Comparison of ENCODE assay signal across 7 mouse cellular contexts in genomic region chr7:110018631-110019482, GRCm38 (mm10). TPM values are rescaled to one million over a fixed set of nuclear protein-coding genes. Genes with fewer than 3 reads are reported as not detected.
DNase-seq lines count a peak whose midpoint lies in the region; ATAC-seq lines count a peak whose summit lies in the region.

No protein-coding gene starts in this region.

- peak; percentile 45 for DNase-seq in adrenal gland, adult 8-10 months
- DNase-seq in heart, adult 18-20 months, result peak; percentile 70 to 74
- peak; percentile 60 for DNase-seq in kidney, adult 11 months
- peak; percentile 20 to 33 for DNase-seq in spleen, postnatal 36 days (ENCODE audit: low spot score in 2 of 2)

- H3K4me2 ChIP-seq in embryonic facial prominence, embryonic 12.5 days (replicated peaks), result peak overlapping the region; percentile 58
- H3K4me2 ChIP-seq in limb, embryonic 12.5 days, result peak overlapping the region; percentile 88
- H3K4me2 ChIP-seq in midbrain, embryonic 12.5 days (replicated peaks), result peak overlapping the region; percentile 92

- peak overlapping the region; percentile 95 for H3K27ac ChIP-seq in embryonic facial prominence, embryonic 12.5 days
- peak overlapping the region; percentile 96 for H3K27ac ChIP-seq in limb, embryonic 12.5 days
- H3K27ac ChIP-seq in midbrain, embryonic 12.5 days (replicated peaks), result peak overlapping the region; percentile 88

- 0% methylated on average over 40 of the region's 42 CpGs for WGBS in embryonic facial prominence, embryonic 12.5 days
- WGBS in limb, embryonic 12.5 days, result 0% methylated on average over 42 of the region's 42 CpGs
- under 1% methylated on average over 42 of the region's 42 CpGs for WGBS in midbrain, embryonic 12.5 days

- peak overlapping the region; percentile 97 for H3K9ac ChIP-seq in embryonic facial prominence, embryonic 12.5 days
- H3K9ac ChIP-seq in limb, embryonic 12.5 days (replicated peaks), result peak overlapping the region; percentile 99
- peak overlapping the region; percentile 97 for H3K9ac ChIP-seq in midbrain, embryonic 12.5 days (replicated peaks)

- H3K27me3 ChIP-seq in embryonic facial prominence, embryonic 12.5 days, result no peaks in the 10 kb centered on the region
- H3K27me3 ChIP-seq in limb, embryonic 12.5 days, result no peaks in the 10 kb centered on the region
- H3K27me3 ChIP-seq in midbrain, embryonic 12.5 days, result no peaks in the 10 kb centered on the region

- H3K36me3 ChIP-seq in embryonic facial prominence, embryonic 12.5 days, result no peaks in the 10 kb centered on the region
- H3K36me3 ChIP-seq in limb, embryonic 12.5 days, result 0 out of 2 replicates have a peak, but pooled peaks cover 7% of the 10 kb centered on the region
- no peaks in the 10 kb centered on the region for H3K36me3 ChIP-seq in midbrain, embryonic 12.5 days

- peak overlapping the region; percentile 99 for H3K4me3 ChIP-seq in embryonic facial prominence, embryonic 12.5 days
- H3K4me3 ChIP-seq in limb, embryonic 12.5 days (replicated peaks), result peak overlapping the region; percentile 99
- H3K4me3 ChIP-seq in midbrain, embryonic 12.5 days, result peak overlapping the region; percentile 99

- ATAC-seq in embryonic facial prominence, embryonic 12.5 days (ENCODE audit: insufficient number of reproducible peaks, insufficient read depth, low FRiP score, low TSS enrichment), result peak; percentile 84
- peak; percentile 68 for ATAC-seq in limb, embryonic 12.5 days (ENCODE audit: insufficient number of reproducible peaks, insufficient read depth, low FRiP score, low TSS enrichment, low read depth)
- ATAC-seq in midbrain, embryonic 12.5 days (ENCODE audit: low FRiP score, low read depth), result peak; percentile 82

- no peaks in the 10 kb centered on the region for H3K9me3 ChIP-seq in embryonic facial prominence, embryonic 12.5 days
- no peaks in the 10 kb centered on the region for H3K9me3 ChIP-seq in limb, embryonic 12.5 days
- 0 out of 2 replicates have a peak, but pooled peaks cover under 1% of the 10 kb centered on the region for H3K9me3 ChIP-seq in midbrain, embryonic 12.5 days

- no peaks in the 10 kb centered on the region; the same call in 1 of the 2 replicates for H3K4me1 ChIP-seq in embryonic facial prominence, embryonic 12.5 days
- peaks cover 7% of the 10 kb centered on the region for H3K4me1 ChIP-seq in limb, embryonic 12.5 days (replicated peaks)
- peaks cover 12% of the 10 kb centered on the region for H3K4me1 ChIP-seq in midbrain, embryonic 12.5 days

RNA-seq across cellular contexts. Expression of gene Ipo7, which starts 0.8 kb away (rescaled TPM):
- total RNA-seq in adrenal gland, adult 8-10 months (2022), result 10 to 100 TPM; 70.6 to 95.7 (median 77.4) TPM
- 42.4 and 45.1 TPM in 2 replicates for polyA plus RNA-seq in embryonic facial prominence, embryonic 12.5 days (2016; fragmentation: Nextera tagmentation; extraction: Ambion mirVana)
- total RNA-seq in heart, adult 18-20 months (2021), result 10 to 100 TPM; 96.4 to 99.0 TPM
- polyA plus RNA-seq in limb, embryonic 12.5 days (2016; fragmentation: Nextera tagmentation; extraction: Ambion mirVana), result 44.2 and 46.5 TPM in 2 replicates
- polyA plus RNA-seq in midbrain, embryonic 12.5 days (2016; fragmentation: Nextera tagmentation; extraction: Ambion mirVana), result 49.7 and 51.8 TPM in 2 replicates

RNA-seq across cellular contexts. Expression of gene Tmem41b, which starts 32.1 kb away (rescaled TPM):
- total RNA-seq in adrenal gland, adult 8-10 months (2022), result 10 to 100 TPM; 46.7 to 60.3 (median 51.8) TPM
- 73.5 and 74.8 TPM in 2 replicates for polyA plus RNA-seq in embryonic facial prominence, embryonic 12.5 days (2016; fragmentation: Nextera tagmentation; extraction: Ambion mirVana)
- total RNA-seq in heart, adult 18-20 months (2021), result 10 to 100 TPM; 43.4 to 54.7 TPM
- polyA plus RNA-seq in limb, embryonic 12.5 days (2016; fragmentation: Nextera tagmentation; extraction: Ambion mirVana), result 78.0 and 79.5 TPM in 2 replicates
- polyA plus RNA-seq in midbrain, embryonic 12.5 days (2016; fragmentation: Nextera tagmentation; extraction: Ambion mirVana), result 74.6 and 77.5 TPM in 2 replicates

RNA-seq across cellular contexts. Expression of gene Zfp143, which starts 42.2 kb away (rescaled TPM):
- 10 to 100 TPM; 13.3 to 17.8 (median 15.7) TPM for total RNA-seq in adrenal gland, adult 8-10 months (2022)
- 19.3 and 21.8 TPM in 2 replicates for polyA plus RNA-seq in embryonic facial prominence, embryonic 12.5 days (2016; fragmentation: Nextera tagmentation; extraction: Ambion mirVana)
- 1 to 10 TPM; 6.8 to 7.6 TPM for total RNA-seq in heart, adult 18-20 months (2021)
- polyA plus RNA-seq in limb, embryonic 12.5 days (2016; fragmentation: Nextera tagmentation; extraction: Ambion mirVana), result 21.6 and 24.3 TPM in 2 replicates
- polyA plus RNA-seq in midbrain, embryonic 12.5 days (2016; fragmentation: Nextera tagmentation; extraction: Ambion mirVana), result 28.0 and 31.3 TPM in 2 replicates

RNA-seq across cellular contexts. Expression of gene Dennd5a, which starts 58.6 kb away (rescaled TPM):
- 100 to 1,000 TPM; 171 to 249 (median 219) TPM for total RNA-seq in adrenal gland, adult 8-10 months (2022)
- 42.0 and 51.4 TPM in 2 replicates for polyA plus RNA-seq in embryonic facial prominence, embryonic 12.5 days (2016; fragmentation: Nextera tagmentation; extraction: Ambion mirVana)
- 100 to 1,000 TPM; 122 to 123 TPM for total RNA-seq in heart, adult 18-20 months (2021)
- 40.7 and 48.4 TPM in 2 replicates for polyA plus RNA-seq in limb, embryonic 12.5 days (2016; fragmentation: Nextera tagmentation; extraction: Ambion mirVana)
- 51.8 and 53.1 TPM in 2 replicates for polyA plus RNA-seq in midbrain, embryonic 12.5 days (2016; fragmentation: Nextera tagmentation; extraction: Ambion mirVana)

Comparison
In these comparisons a context has a peak if more than half of its experiments do, and no peak if none do; other contexts are left out.
1. Peak in every context shown above with its lines: DNase-seq, ATAC-seq, H3K4me3 ChIP-seq and H3K27ac ChIP-seq.